Mouse (Mus musculus) heart, embryonic 15.5 days (tissue): ENCODE data around the gene Fam20c. TPM values are rescaled to one million over a fixed set of nuclear protein-coding genes. Genes with fewer than 3 reads are reported as not detected.

Experiments used
- ATAC-seq: fragments of 200-750 bp; cut with Nextera tagmentation; replicated peaks from 2 replicates; pipeline ENCODE4 v1.8.0; 2017; ENCODE audit warnings: low read depth, moderate TSS enrichment; ENCODE audit not compliant: insufficient number of reproducible peaks, insufficient read depth, low FRiP score
- H3K27ac ChIP-seq: fragments of 300-500 bp; sonication (generic); 2 replicates; pipeline ENCODE4 v1.5.1; 2015; ENCODE audit warnings: mild to moderate bottlenecking, inconsistent platforms
- H3K27me3 ChIP-seq: fragments of 300-500 bp; sonication (generic); 2 replicates; pipeline ENCODE4 v1.6.1; 2015; ENCODE audit warnings: inconsistent platforms
- H3K36me3 ChIP-seq: fragments of 300-500 bp; sonication (generic); 2 replicates; pipeline ENCODE4 v1.6.1; 2015; ENCODE audit warnings: mild to moderate bottlenecking, inconsistent platforms
- H3K4me1 ChIP-seq: fragments of 300-500 bp; sonication (generic); replicated peaks from 2 replicates; pipeline ENCODE4 v1.6.1; 2015; ENCODE audit warnings: inconsistent platforms
- H3K4me2 ChIP-seq: fragments of 300-500 bp; sonication (generic); 2 replicates; pipeline ENCODE4 v1.6.1; 2015; ENCODE audit warnings: inconsistent platforms, mild to moderate bottlenecking, moderate library complexity
- H3K4me3 ChIP-seq: fragments of 300-500 bp; sonication (generic); 2 replicates; pipeline ENCODE4 v1.5.1; 2015; ENCODE audit warnings: mild to moderate bottlenecking, inconsistent platforms
- H3K9ac ChIP-seq: fragments of 300-500 bp; sonication (generic); 2 replicates; pipeline ENCODE4 v1.6.1; 2015; ENCODE audit warnings: mild to moderate bottlenecking, inconsistent platforms
- H3K9me3 ChIP-seq: fragments of 300-500 bp; sonication (generic); replicated peaks from 2 replicates; pipeline ENCODE4 v1.6.1; 2016; ENCODE audit warnings: inconsistent platforms
- WGBS: fragments of 180-500 bp; shearing (Covaris S2); methylation state at CpG from one replicate; pipeline ENCODE4 v1.1.7; 2015; ENCODE audit warnings: mixed read lengths; 5-methylcytosine and 5-hydroxymethylcytosine counted together
- polyA plus RNA-seq: library from polyadenylated mRNA; unstranded; fragments of >200 nt; fragmentation: Nextera tagmentation; extraction: Ambion mirVana; gene quantifications from 2 replicates; pipeline ENCODE4 v1.2.1, GENCODE M21; 2015

Gene Fam20c
- polyA plus RNA-seq, 1 experiment from 2014 or later, result 6.1 TPM

DNA sequence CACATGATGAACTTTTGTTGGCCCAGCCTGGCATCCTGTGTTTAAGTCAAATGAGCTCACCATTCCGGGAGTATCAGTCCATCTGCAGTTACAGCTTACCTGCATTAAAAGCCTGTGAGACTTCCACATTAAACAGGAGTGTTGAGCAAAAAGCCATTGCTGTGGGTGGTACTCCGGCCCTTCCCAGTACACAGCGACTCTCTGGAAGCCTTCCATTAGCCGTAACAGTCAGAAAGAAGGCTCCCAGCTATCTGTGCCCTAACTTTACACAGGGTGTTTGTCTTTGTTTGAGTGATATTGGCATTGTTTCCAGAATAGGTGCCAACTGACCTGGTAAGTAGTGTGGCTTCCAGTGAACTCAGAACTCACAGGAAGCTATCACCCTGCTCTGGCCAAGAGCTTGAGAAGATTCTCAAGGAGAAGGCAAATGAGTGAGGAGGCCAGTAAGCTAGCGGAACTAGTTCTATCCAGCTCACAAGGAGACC, 97.0 kb downstream of the Fam20c start:
- no peak overlapping the region for H3K9ac ChIP-seq
- H3K4me2 ChIP-seq, result no peak overlapping the region
- 86% methylated on average over 5 of the region's 5 CpGs for WGBS
- H3K27ac ChIP-seq, result no peak overlapping the region
- peaks cover 10% of the 10 kb centered on the region for H3K4me1 ChIP-seq
- H3K4me3 ChIP-seq, result no peak overlapping the region
- no peaks in the 10 kb centered on the region for H3K9me3 ChIP-seq
- no peaks in the 10 kb centered on the region for H3K36me3 ChIP-seq
- H3K27me3 ChIP-seq, result peaks cover 3% of the 10 kb centered on the region; the same call in 1 of the 2 replicates
- ATAC-seq, result no peak

DNA sequence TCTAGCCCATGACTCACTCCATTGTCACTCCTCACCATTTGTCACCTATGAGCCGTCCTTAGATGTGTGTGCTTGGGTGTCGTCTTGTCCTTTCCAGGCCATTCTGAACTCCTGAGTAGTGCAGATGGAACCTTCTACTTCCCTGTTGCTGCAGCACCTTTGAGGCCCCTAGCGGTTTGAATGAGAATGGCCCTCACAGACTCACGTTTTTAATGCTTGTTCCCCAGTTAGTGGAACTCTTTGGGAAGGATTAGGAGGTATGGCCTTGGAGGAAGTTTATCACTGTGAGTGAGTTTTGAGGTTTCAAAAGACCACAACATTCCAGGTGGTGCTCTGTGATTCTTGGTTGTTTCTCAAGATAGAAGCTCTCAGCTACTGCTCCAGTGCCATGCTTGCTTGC, 97.8 kb downstream of the Fam20c start:
- Histone ChIP-seq H3K27me3 (peaks cover 3% of the 10 kb centered on the region; the same call in 1 of the 2 replicates), H3K9ac (no peak overlapping the region), H3K9me3 (no peaks in the 10 kb centered on the region), H3K4me2 (no peak overlapping the region), H3K4me3 (no peak overlapping the region), H3K27ac (no peak overlapping the region), H3K4me1 (0 out of 2 replicates have a peak, but pooled peaks cover 4% of the 10 kb centered on the region), H3K36me3 (no peaks in the 10 kb centered on the region)
- WGBS, result 66% methylated on average over 4 of the region's 4 CpGs
- ATAC-seq, result no peak

DNA sequence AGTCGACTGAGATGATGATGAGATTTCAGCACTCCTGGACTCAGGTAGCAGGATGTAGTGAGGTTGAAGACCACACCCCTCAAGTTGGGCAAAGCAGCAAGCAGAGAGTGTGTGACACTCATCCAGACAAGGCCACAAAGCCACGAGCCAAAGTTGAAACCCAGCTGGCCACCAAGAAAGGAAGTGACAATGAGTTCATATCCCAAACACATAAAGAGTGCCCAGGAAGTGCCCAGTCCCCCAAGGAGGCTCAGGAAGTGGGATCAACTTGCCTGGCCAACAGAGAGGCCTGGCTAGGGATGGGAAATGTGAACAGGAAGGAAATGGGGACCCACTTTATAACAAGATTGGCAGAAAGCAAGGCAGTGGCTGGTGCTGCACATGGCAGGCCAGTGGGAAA, 99.0 kb downstream of the Fam20c start:
- 70% methylated on average over 2 of the region's 2 CpGs for WGBS

DNA sequence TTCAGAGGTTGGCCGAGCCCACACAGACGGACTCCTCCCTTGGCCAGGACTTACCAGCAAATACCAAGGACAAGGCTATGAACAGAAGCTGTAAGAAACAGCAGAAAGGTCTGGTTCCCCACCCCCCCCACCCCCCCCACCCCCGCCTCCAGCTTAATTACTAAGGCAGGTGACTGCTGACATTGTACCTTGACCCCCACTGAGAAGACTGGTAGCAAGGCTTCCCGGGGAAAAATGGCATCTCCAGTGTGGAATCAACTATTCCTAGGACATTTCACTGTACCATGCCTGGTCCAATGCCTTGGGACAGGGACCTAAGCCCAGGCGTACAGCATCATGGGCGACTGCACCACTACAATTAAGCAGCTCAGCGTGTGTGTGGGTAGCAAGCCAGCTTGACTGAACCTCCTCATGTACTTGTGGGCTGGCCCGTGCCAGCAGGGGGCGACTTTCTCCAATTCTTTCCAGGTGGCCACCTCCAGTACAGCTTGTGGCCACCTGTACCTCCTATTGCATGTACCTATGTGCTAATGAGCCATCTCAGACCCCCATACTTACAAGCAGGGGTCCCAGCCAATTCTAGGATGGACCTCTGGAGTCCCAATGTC, 102.8 kb downstream of the Fam20c start:
- H3K36me3 ChIP-seq, result no peaks in the 10 kb centered on the region
- H3K4me3 ChIP-seq, result no peak overlapping the region
- peaks cover 9% of the 10 kb centered on the region for H3K4me1 ChIP-seq
- no peaks in the 10 kb centered on the region for H3K9me3 ChIP-seq
- H3K4me2 ChIP-seq, result no peak overlapping the region
- 30% methylated on average over 9 of the region's 9 CpGs for WGBS
- H3K9ac ChIP-seq, result no peak overlapping the region
- no peaks in the 10 kb centered on the region for H3K27me3 ChIP-seq
- peak; percentile 19; the same call in 1 of the 2 replicates for ATAC-seq
- H3K27ac ChIP-seq, result no peak overlapping the region

More for the DNA sequence above, 99.0 kb downstream of the Fam20c start:
- no peak overlapping the region for H3K27ac ChIP-seq
- no peak overlapping the region for H3K4me2 ChIP-seq
- H3K27me3 ChIP-seq, result peaks cover 3% of the 10 kb centered on the region; the same call in 1 of the 2 replicates
- peaks cover 9% of the 10 kb centered on the region for H3K4me1 ChIP-seq
- no peaks in the 10 kb centered on the region for H3K9me3 ChIP-seq
- H3K4me3 ChIP-seq, result no peak overlapping the region
- no peak overlapping the region for H3K9ac ChIP-seq
- H3K36me3 ChIP-seq, result no peaks in the 10 kb centered on the region
- ATAC-seq, result no peak

DNA sequence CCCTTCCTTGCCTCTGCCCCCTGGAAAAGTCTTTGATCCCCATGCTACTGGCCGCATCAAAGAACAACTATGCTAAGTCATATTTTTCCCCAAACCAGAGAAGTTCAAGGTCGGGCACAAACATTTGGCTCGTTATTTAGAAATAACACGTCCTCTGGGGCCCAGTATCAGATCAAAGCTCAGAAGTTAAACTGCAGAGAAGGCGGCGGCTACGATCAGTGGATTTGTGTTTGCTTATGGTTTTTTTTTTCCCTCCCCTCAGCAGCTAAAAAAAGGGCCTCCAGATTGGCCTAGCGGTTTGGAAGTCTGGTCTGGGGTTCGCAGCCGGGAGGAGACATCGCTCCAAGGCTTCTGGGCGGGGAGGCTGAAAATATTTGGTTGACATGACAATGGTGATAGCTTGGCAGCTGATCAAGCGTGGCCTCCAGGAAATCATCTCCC, 103.5 kb downstream of the Fam20c start:
- H3K9ac ChIP-seq, result no peak overlapping the region
- no peak overlapping the region for H3K4me2 ChIP-seq
- WGBS, result 39% methylated on average over 13 of the region's 13 CpGs
- no peak overlapping the region for H3K27ac ChIP-seq
- H3K4me3 ChIP-seq, result no peak overlapping the region
- peaks cover 9% of the 10 kb centered on the region for H3K4me1 ChIP-seq
- H3K36me3 ChIP-seq, result no peaks in the 10 kb centered on the region
- ATAC-seq, result no peak
- no peaks in the 10 kb centered on the region for H3K27me3 ChIP-seq
- no peaks in the 10 kb centered on the region for H3K9me3 ChIP-seq

Other genes starting within 250 kb of the Fam20c start
- not detected in 2 replicates for gene 1700123K08Rik, start 189.8 kb upstream of the Fam20c start, polyA plus RNA-seq
- 43.4 and 44.6 TPM in 2 replicates for gene Zfp68, start 134.8 kb upstream of the Fam20c start, polyA plus RNA-seq
- gene A430033K04Rik, start 131.7 kb upstream of the Fam20c start, polyA plus RNA-seq, result 7.0 and 8.8 TPM in 2 replicates
- not detected in 2 replicates for gene Gm5294, start 65.6 kb downstream of the Fam20c start, polyA plus RNA-seq
- 46.0 and 51.1 TPM in 2 replicates for gene Pdgfa, start 242.9 kb downstream of the Fam20c start, polyA plus RNA-seq